Mouse (Mus musculus): ENCODE results near the gene Atp5l. TPM values are rescaled to one million over a fixed set of nuclear protein-coding genes. Genes with fewer than 3 reads are reported as not detected.
A peak's percentile ranks its signal among the peaks of the same experiment; 100 is the strongest.
"Not testable (repeated sequence)": the region's sequence is repeated elsewhere in the genome, so short reads cannot be mapped to it uniquely, and the experiment has no call there.

Atp5l gene
- polyA plus RNA-seq (2012; rRNA removed), result 134 and 141 TPM in 2 replicates

DNA sequence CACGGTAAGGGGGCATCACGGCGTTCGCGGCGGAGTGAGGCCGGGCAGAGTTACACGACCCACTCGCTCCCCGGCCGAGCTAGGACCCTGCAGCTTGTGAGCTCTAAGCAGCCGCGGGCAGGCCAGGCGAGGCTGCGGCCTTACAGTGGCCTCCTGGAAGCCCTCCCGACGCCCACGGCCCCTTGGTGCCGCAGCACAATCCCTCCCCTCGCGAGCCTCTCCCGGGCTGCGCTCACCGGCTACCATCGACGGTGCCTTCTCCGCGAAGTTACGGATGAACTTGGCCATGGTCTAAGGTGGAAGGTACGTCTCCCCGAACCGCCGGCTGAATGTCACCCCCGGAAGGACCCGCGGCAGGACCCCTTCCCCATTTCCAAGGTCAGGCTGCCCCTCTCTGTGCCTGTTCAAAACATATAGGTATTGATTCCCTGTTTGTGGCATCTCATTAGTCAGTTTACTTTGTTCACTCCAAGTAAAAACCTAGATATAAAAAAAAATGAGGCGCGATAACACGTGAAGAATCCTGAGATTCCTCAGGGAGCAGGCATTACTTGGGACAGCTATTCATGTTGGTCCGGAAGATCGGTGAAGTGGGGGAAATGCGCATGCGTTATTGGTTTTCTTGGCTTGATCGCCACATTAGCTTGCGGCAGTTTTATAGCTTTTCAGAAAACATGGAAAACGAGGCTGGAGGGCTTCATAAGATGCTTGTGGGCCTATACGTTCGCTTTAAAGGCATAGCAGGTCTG, at the start of gene Atp5l:
Atp5l (minus strand) TSS at position 369 of the 749 bp plus-strand sequence.
- TF ChIP-seq POLR2A (IDR thresholded peaks at IDR 0.05; ENCODE audit: control insufficient read depth, low read depth, low read length) (peak; percentile 79), CTCF (IDR thresholded peaks at IDR 0.05; ENCODE audit: control insufficient read depth, insufficient read depth, insufficient replicate concordance, low read depth, low read length) (no peak)
- H3K27me3 ChIP-seq (ENCODE audit: control insufficient read depth, insufficient read depth, low read length), result no peaks in the 10 kb centered on the region

DNA sequence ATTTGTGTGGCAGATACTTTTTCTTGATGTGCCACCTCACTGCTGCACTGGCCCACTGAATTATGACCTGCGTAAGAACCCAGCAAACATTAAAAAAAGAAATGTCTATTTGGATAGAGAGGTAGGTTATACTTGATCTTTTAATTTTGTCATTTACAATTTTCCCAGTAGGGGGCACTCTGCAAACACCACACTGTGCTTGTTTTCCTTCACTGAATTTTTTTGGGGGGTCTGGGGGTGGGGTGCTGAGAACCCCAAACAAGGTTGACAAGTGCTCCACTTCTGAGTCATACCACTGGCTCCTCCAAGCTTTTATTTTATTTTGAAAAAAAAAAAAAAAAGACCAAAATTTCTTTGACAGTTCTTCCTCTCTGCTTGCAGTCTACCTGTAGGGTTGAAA, 48.9 kb upstream of the Atp5l start:
- Histone ChIP-seq H3K4me3 (ENCODE audit: control insufficient read depth, low read depth, low read length) (no peak overlapping the region), H3K27me3 (ENCODE audit: control insufficient read depth, insufficient read depth, low read length) (no peaks in the 10 kb centered on the region), H3K36me3 (ENCODE audit: control insufficient read depth, insufficient read depth, low read length) (no peaks in the 10 kb centered on the region), H3K4me1 (ENCODE audit: control insufficient read depth, insufficient read depth, low read length) (no peaks in the 10 kb centered on the region; the same call in 1 of the 2 replicates), H3K27ac (ENCODE audit: control insufficient read depth, insufficient read depth, low read depth, low read length) (no peak overlapping the region)
- TF ChIP-seq POLR2A (IDR thresholded peaks at IDR 0.05; ENCODE audit: control insufficient read depth, low read depth, low read length) (no peak), CTCF (IDR thresholded peaks at IDR 0.05; ENCODE audit: control insufficient read depth, insufficient read depth, insufficient replicate concordance, low read depth, low read length) (no peak)

More for the DNA sequence above, at the start of gene Atp5l:
- no peaks in the 10 kb centered on the region; the same call in 1 of the 2 replicates for H3K4me1 ChIP-seq (ENCODE audit: control insufficient read depth, insufficient read depth, low read length)
- no peaks in the 10 kb centered on the region for H3K36me3 ChIP-seq (ENCODE audit: control insufficient read depth, insufficient read depth, low read length)
- peak within 1 kb of the TSS; percentile 95 for H3K27ac ChIP-seq (ENCODE audit: control insufficient read depth, insufficient read depth, low read depth, low read length)
- H3K4me3 ChIP-seq (ENCODE audit: control insufficient read depth, low read depth, low read length), result peak within 1 kb of the TSS; percentile 100

DNA sequence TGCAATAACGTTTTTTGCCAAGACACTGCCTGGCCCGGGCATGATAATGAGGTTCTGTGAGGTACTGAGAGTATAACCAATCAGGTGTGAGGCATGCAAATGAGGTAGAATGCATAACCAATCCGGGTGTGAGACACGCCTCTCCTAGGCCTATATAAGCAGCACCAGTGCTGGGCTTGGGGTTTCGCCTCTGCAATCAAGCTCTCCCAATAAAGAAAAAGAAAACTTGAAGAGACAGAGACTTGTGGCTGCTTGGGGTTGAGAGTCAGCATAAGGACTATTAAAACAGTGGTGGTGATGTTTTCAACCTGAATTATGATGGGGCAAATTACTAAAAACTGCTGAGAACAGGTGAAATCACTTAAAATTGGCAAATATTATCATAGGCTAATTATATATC, 47.2 kb upstream of the Atp5l start:
- not testable (repeated sequence) for H3K36me3 ChIP-seq (ENCODE audit: control insufficient read depth, insufficient read depth, low read length); H3K4me3 ChIP-seq (ENCODE audit: control insufficient read depth, low read depth, low read length); H3K27me3 ChIP-seq (ENCODE audit: control insufficient read depth, insufficient read depth, low read length); H3K4me1 ChIP-seq (ENCODE audit: control insufficient read depth, insufficient read depth, low read length); H3K27ac ChIP-seq (ENCODE audit: control insufficient read depth, insufficient read depth, low read depth, low read length)

DNA sequence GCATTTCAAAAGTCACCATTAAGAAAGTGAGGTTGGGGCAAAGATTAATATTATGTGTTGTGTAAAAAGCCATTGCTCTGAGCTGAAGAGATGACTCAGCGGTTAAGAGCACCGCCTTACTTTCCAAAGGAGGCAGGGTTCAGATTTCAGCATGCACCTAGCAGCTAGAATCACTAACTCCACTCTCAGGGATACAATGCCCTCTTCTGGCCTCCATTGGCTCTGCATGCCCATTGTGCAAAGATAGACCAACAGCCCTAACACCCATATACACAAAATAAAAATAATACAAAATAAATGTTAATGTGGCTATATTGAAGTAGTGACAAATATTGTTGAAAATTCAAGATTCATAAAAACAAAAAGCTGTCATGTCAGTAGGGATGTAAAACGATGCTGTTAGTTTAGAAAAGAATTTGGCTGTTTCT, 46.3 kb upstream of the Atp5l start:
- Histone ChIP-seq H3K27ac (ENCODE audit: control insufficient read depth, insufficient read depth, low read depth, low read length) (no peak overlapping the region), H3K27me3 (ENCODE audit: control insufficient read depth, insufficient read depth, low read length) (no peaks in the 10 kb centered on the region), H3K36me3 (ENCODE audit: control insufficient read depth, insufficient read depth, low read length) (no peaks in the 10 kb centered on the region), H3K4me1 (ENCODE audit: control insufficient read depth, insufficient read depth, low read length) (no peaks in the 10 kb centered on the region; the same call in 1 of the 2 replicates), H3K4me3 (ENCODE audit: control insufficient read depth, low read depth, low read length) (no peak overlapping the region)
- no peak for TF ChIP-seq POLR2A (IDR thresholded peaks at IDR 0.05; ENCODE audit: control insufficient read depth, low read depth, low read length)
- peak; percentile 19; the same call in 1 of the 2 replicates for TF ChIP-seq CTCF (IDR thresholded peaks at IDR 0.05; ENCODE audit: control insufficient read depth, insufficient read depth, insufficient replicate concordance, low read depth, low read length)

DNA sequence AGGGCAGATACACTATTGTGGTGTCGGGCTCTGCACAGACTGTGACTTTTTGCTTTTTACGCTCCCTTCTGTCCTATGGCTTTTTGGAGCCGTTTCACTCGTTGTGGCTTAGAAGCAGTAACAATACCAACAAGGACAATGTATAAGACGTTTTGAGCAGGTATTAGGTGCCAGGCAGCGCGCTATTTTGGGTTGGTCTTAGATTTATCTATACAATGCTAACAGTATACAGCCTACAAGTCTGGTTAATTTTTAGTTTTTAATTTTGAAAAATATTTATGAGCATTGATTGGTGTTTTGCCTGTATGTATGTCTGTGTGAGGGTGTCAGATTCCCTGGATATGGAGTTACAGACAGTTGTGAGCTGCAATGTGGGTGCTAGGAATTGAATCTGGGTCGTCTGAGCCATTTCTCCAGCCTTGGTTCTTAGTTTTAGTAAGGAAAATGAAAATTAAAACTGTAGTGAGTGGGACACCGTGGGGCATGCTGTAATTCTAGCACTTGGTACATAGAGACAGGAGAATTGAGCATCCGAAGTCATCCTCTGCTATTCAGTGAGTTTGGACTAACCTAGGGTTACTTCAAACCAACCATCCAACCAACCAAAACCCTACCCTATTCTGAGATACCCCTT, 45.4 kb upstream of the Atp5l start:
- no peaks in the 10 kb centered on the region for H3K27me3 ChIP-seq (ENCODE audit: control insufficient read depth, insufficient read depth, low read length)
- H3K27ac ChIP-seq (ENCODE audit: control insufficient read depth, insufficient read depth, low read depth, low read length), result peak overlapping the region; percentile 67
- H3K4me1 ChIP-seq (ENCODE audit: control insufficient read depth, insufficient read depth, low read length), result no peaks in the 10 kb centered on the region; the same call in 1 of the 2 replicates
- H3K36me3 ChIP-seq (ENCODE audit: control insufficient read depth, insufficient read depth, low read length), result no peaks in the 10 kb centered on the region
- no peak for TF ChIP-seq CTCF (IDR thresholded peaks at IDR 0.05; ENCODE audit: control insufficient read depth, insufficient read depth, insufficient replicate concordance, low read depth, low read length)
- no peak for TF ChIP-seq POLR2A (IDR thresholded peaks at IDR 0.05; ENCODE audit: control insufficient read depth, low read depth, low read length)
- peak overlapping the region; percentile 97 for H3K4me3 ChIP-seq (ENCODE audit: control insufficient read depth, low read depth, low read length)

DNA sequence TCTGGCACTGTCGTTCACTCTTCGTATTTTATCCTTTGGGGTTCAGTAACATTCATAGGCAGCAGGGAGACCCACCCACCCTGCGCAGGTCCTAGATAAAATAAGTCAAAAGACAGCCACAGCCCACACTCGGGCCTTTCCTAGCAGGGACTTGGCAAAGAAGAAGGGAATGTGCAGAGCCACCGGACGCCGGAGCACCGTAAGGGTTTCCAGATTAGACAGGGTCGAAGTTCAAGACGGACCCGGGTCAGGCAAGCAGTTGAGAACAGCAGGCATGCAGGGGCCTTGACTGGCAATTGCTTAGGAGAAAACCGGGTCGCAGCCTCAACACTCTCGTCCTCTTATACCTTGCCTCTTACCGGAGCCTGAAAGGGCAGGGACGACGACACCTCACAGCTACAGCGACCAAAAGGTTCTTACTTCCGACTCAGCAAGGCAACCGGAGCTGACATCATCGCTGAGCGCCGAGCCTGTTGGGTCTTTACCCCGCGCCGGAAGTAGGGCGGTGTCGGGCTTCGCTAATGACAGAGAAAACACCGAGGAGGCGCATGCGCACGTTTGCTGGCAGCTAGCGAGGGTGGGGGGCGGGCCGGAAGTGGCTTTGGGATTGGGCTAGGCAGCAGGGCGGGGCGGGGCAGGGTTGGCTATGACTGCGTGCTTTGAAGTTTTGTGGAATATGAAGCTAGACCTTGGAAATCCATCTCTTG, 44.7 kb upstream of the Atp5l start, which contains the start of gene Ube4a:
Ube4a (minus strand) TSS at position 475 of the 707 bp plus-strand sequence.
- Histone ChIP-seq H3K36me3 (ENCODE audit: control insufficient read depth, insufficient read depth, low read length) (no peaks in the 10 kb centered on the region), H3K4me1 (ENCODE audit: control insufficient read depth, insufficient read depth, low read length) (no peaks in the 10 kb centered on the region; the same call in 1 of the 2 replicates), H3K27ac (ENCODE audit: control insufficient read depth, insufficient read depth, low read depth, low read length) (peak within 1 kb of the TSS; percentile 67), H3K27me3 (ENCODE audit: control insufficient read depth, insufficient read depth, low read length) (no peaks in the 10 kb centered on the region), H3K4me3 (ENCODE audit: control insufficient read depth, low read depth, low read length) (peak within 1 kb of the TSS; percentile 97)
- TF ChIP-seq POLR2A (IDR thresholded peaks at IDR 0.05; ENCODE audit: control insufficient read depth, low read depth, low read length) (peak; percentile 94), CTCF (IDR thresholded peaks at IDR 0.05; ENCODE audit: control insufficient read depth, insufficient read depth, insufficient replicate concordance, low read depth, low read length) (no peak)

DNA sequence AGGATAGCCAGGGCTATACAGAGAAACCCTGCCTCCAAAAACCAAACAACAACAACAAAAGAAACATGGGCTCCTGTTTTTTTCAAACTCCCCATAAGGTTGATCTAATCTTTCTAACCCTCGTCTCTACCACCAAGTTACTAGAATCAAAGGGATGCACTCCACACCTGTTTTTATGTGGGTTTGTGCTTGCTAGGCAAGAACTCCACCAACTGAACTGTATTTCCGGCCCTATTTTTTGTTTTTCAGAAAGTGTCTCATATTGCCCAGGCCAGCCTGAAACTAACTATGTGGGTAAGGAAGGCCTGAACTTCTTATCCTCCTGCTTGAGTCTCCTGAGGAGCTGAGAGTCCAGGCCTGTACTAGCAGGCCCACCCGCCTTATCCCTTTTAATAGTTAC, 33.9 kb upstream of the Atp5l start:
- H3K4me3 ChIP-seq (ENCODE audit: control insufficient read depth, low read depth, low read length), result no peak overlapping the region
- TF ChIP-seq POLR2A (IDR thresholded peaks at IDR 0.05; ENCODE audit: control insufficient read depth, low read depth, low read length), result no peak
- TF ChIP-seq CTCF (IDR thresholded peaks at IDR 0.05; ENCODE audit: control insufficient read depth, insufficient read depth, insufficient replicate concordance, low read depth, low read length), result no peak
- H3K27me3 ChIP-seq (ENCODE audit: control insufficient read depth, insufficient read depth, low read length), result no peaks in the 10 kb centered on the region
- H3K27ac ChIP-seq (ENCODE audit: control insufficient read depth, insufficient read depth, low read depth, low read length), result no peak overlapping the region
- H3K4me1 ChIP-seq (ENCODE audit: control insufficient read depth, insufficient read depth, low read length), result no peaks in the 10 kb centered on the region
- peaks cover 7% of the 10 kb centered on the region for H3K36me3 ChIP-seq (ENCODE audit: control insufficient read depth, insufficient read depth, low read length)
